Mouse (Mus musculus) embryonic facial prominence, embryonic 15.5 days (tissue): ENCODE measurements around the gene Napa. TPM values are rescaled to one million over a fixed set of nuclear protein-coding genes. Genes with fewer than 3 reads are reported as not detected.
A peak's percentile ranks its signal among the peaks of the same experiment; 100 is the strongest.

Source experiments
- ATAC-seq: fragments of 200-750 bp; cut with Nextera tagmentation; 2 replicates; pipeline ENCODE4 v1.8.0; 2017; ENCODE audit warnings: low read depth, moderate TSS enrichment; ENCODE audit not compliant: insufficient number of reproducible peaks, low FRiP score, low TSS enrichment
- H3K27ac ChIP-seq: fragments of 300-500 bp; sonication (generic); replicated peaks from 2 replicates; pipeline ENCODE4 v1.5.1; 2015; ENCODE audit warnings: mild to moderate bottlenecking, inconsistent platforms
- H3K27me3 ChIP-seq: fragments of 300-500 bp; sonication (generic); 2 replicates; pipeline ENCODE4 v1.6.1; 2015; ENCODE audit warnings: inconsistent platforms
- H3K36me3 ChIP-seq: fragments of 300-500 bp; sonication (generic); 2 replicates; pipeline ENCODE4 v1.6.1; 2015; ENCODE audit warnings: mild to moderate bottlenecking, inconsistent platforms
- H3K4me1 ChIP-seq: fragments of 300-500 bp; sonication (generic); 2 replicates; pipeline ENCODE4 v1.6.1; 2015; ENCODE audit warnings: inconsistent platforms
- H3K4me2 ChIP-seq: fragments of 300-500 bp; sonication (generic); replicated peaks from 2 replicates; pipeline ENCODE4 v1.6.1; 2015; ENCODE audit warnings: mild to moderate bottlenecking, inconsistent platforms
- H3K4me3 ChIP-seq: fragments of 300-500 bp; sonication (generic); replicated peaks from 2 replicates; pipeline ENCODE4 v1.5.1; 2015; ENCODE audit warnings: mild to moderate bottlenecking, inconsistent platforms
- H3K9ac ChIP-seq: fragments of 300-500 bp; sonication (generic); 2 replicates; pipeline ENCODE4 v1.6.1; 2015; ENCODE audit warnings: inconsistent platforms
- H3K9me3 ChIP-seq: fragments of 300-500 bp; sonication (generic); replicated peaks from 2 replicates; pipeline ENCODE4 v1.6.1; 2016; ENCODE audit warnings: inconsistent platforms
- WGBS: fragments of 180-500 bp; shearing (Covaris S2); methylation state at CpG from one replicate; pipeline ENCODE4 v1.1.7; 2015; 5-methylcytosine and 5-hydroxymethylcytosine counted together
- polyA plus RNA-seq: library from polyadenylated mRNA; unstranded; fragments of >200 nt; fragmentation: Nextera tagmentation; extraction: Ambion mirVana; gene quantifications from 2 replicates; pipeline ENCODE4 v1.2.1, GENCODE M21; 2015

Napa gene
- polyA plus RNA-seq, 1 experiment from 2014 or later: 245 TPM

GRCm38 (mm10) chr7:16099901-16100300 is 1.6 kb downstream of the Napa start:
- no peaks in the 10 kb centered on the region for H3K9me3 ChIP-seq
- H3K4me3 ChIP-seq: peak overlapping the region; percentile 90
- H3K4me2 ChIP-seq: peak overlapping the region; percentile 77
- no peak overlapping the region for H3K27ac ChIP-seq
- peaks cover 30% of the 10 kb centered on the region for H3K36me3 ChIP-seq
- peaks cover 54% of the 10 kb centered on the region for H3K4me1 ChIP-seq
- no peaks in the 10 kb centered on the region for H3K27me3 ChIP-seq
- H3K9ac ChIP-seq: no peak overlapping the region; the same call in 1 of the 2 replicates
- ATAC-seq: no peak
- WGBS: 69% methylated on average over 4 of the region's 4 CpGs

DNA sequence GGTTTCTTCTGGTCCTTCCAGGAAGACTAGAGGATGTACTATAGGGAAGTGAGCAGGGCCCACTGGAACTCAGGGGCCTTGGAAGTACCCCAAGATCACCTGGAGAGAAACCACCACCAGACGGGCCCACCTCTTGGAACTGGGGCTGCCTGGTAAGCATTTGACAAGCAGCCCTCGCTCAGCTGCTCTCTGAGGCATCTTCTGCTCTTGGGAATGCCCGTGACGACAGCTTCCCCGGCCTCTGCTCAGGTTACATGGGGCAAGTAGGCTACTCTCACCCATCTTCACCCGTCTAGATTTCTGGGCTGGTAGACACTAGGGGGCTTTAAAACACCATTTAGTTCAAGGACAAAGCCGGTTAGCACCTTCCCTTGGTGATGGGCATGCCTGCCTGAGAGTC is 2.8 kb downstream of the Napa start:
- peaks cover 54% of the 10 kb centered on the region for H3K4me1 ChIP-seq
- no peak overlapping the region for H3K4me3 ChIP-seq
- H3K9me3 ChIP-seq: no peaks in the 10 kb centered on the region
- no peak overlapping the region for H3K9ac ChIP-seq
- H3K27me3 ChIP-seq: no peaks in the 10 kb centered on the region
- no peak overlapping the region for H3K27ac ChIP-seq
- ATAC-seq: no peak
- no peak overlapping the region for H3K4me2 ChIP-seq
- 66% methylated on average over 7 of the region's 7 CpGs for WGBS
- peaks cover 38% of the 10 kb centered on the region for H3K36me3 ChIP-seq

DNA sequence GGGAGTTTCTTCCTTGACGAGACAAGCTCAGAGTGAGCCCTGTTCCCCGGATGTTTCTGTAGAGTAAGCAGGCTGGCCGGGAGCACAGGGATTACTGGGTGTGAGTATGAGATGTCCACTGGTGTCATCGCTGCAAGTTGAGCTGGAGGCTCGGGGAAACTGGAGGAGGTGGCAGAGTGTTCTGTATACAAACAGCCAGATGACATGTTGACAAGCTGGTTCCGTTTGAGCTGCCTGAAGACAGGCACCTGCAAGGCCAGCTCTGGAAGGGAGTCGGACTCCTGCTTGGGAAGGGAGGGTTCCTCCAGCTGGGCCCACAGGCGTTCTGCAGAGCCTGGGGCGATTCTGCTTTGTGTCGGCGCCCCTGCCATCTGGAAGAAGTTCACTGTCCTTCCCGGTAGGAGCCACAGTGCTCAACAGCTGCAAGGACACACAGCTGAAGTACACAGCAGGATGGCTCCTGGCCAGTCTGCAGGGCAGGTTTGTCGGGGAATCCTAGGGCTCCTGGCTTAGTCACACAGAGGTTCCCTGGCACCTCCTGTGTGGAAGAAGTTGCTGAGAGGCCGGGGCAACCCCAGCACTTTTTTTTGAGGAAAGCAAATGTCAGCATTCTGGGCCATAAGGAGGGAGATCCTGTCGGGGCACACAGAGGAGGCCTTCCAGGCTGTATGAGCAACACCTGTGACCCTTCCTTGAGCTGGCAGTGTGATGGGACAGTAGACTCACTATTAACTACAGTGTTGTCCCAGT is 3.6 kb downstream of the Napa start:
- WGBS: 62% methylated on average over 15 of the region's 15 CpGs
- Histone ChIP-seq H3K27me3 (no peaks in the 10 kb centered on the region), H3K9ac (no peak overlapping the region), H3K4me3 (no peak overlapping the region), H3K4me1 (peaks cover 54% of the 10 kb centered on the region), H3K9me3 (no peaks in the 10 kb centered on the region), H3K4me2 (no peak overlapping the region), H3K27ac (no peak overlapping the region; the same call in 1 of the 2 replicates), H3K36me3 (peaks cover 42% of the 10 kb centered on the region)
- no peak for ATAC-seq

DNA sequence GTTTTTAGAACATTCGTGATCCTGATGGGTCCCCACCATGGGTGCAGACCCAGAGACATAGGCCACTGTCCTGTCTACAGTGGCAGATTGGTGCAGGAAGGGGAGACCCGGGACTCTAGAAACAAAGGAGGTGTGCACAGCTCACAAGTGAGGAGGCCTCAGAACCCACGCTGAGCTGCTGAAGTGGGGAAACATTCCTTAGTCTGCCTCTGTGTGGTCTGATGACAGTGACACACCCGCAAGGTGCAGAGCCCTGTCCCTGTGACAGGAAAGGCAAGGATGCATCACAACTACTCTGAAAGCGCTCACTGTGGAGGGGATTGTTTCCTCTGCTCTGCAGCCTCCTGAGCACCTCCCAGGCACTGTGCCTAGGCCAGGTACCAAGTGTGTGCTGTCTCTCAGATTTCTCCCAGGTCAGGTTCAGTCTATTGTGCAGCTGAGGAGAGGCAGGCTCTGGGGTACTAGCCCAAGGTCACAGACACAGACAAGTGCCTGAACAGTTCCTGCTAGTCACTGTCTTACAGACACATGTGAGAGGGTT is 4.5 kb downstream of the Napa start:
- Histone ChIP-seq H3K27ac (no peak overlapping the region), H3K36me3 (peaks cover 50% of the 10 kb centered on the region)
- no peak for ATAC-seq

DNA sequence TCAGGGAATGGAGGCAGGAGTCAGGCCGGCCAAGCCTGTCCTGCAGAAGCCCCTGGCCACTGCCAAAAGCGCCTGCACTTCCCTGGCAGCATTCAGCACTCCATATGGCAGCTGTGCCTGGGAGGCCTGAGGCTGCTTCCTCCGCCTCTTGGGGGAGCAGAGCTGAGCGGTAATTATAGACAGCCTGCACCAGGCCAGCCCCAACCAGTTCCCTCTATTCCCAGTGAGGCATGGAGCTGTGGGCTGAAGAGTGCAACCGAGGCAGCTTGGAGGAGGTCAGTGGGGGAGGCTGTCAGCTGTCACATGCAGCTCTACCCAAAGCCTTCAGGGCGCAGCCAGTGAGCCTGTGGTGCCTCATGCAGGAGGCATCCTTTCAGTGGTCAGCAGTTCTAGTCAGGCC is 5.5 kb downstream of the Napa start:
- no peaks in the 10 kb centered on the region for H3K9me3 ChIP-seq
- H3K4me3 ChIP-seq: no peak overlapping the region
- H3K27me3 ChIP-seq: no peaks in the 10 kb centered on the region
- H3K9ac ChIP-seq: no peak overlapping the region
- peaks cover 60% of the 10 kb centered on the region for H3K36me3 ChIP-seq
- no peak overlapping the region for H3K4me2 ChIP-seq
- peak overlapping the region; percentile 48 for H3K27ac ChIP-seq
- WGBS: 48% methylated on average over 6 of the region's 6 CpGs
- peak; percentile 62; the same call in 1 of the 2 replicates for ATAC-seq
- H3K4me1 ChIP-seq: peaks cover 50% of the 10 kb centered on the region

More for the DNA sequence above, 4.5 kb downstream of the Napa start:
- no peak overlapping the region for H3K4me3 ChIP-seq
- H3K9me3 ChIP-seq: no peaks in the 10 kb centered on the region
- no peaks in the 10 kb centered on the region for H3K27me3 ChIP-seq
- no peak overlapping the region for H3K9ac ChIP-seq
- no peak overlapping the region for H3K4me2 ChIP-seq
- 80% methylated on average over 5 of the region's 5 CpGs for WGBS
- H3K4me1 ChIP-seq: peaks cover 51% of the 10 kb centered on the region

- Histone ChIP-seq H3K27me3 (no peaks in the 10 kb centered on the region), H3K4me1 (peaks cover 41% of the 10 kb centered on the region), H3K4me2 (no peak overlapping the region), H3K9ac (no peak overlapping the region), H3K36me3 (peaks cover 71% of the 10 kb centered on the region), H3K4me3 (no peak overlapping the region), H3K9me3 (no peaks in the 10 kb centered on the region), H3K27ac (no peak overlapping the region)
- 88% methylated on average over 7 of the region's 7 CpGs for WGBS
- ATAC-seq: no peak
Measured at GRCm38 (mm10) chr7:16104611-16105388, 6.5 kb downstream of the Napa start.

DNA sequence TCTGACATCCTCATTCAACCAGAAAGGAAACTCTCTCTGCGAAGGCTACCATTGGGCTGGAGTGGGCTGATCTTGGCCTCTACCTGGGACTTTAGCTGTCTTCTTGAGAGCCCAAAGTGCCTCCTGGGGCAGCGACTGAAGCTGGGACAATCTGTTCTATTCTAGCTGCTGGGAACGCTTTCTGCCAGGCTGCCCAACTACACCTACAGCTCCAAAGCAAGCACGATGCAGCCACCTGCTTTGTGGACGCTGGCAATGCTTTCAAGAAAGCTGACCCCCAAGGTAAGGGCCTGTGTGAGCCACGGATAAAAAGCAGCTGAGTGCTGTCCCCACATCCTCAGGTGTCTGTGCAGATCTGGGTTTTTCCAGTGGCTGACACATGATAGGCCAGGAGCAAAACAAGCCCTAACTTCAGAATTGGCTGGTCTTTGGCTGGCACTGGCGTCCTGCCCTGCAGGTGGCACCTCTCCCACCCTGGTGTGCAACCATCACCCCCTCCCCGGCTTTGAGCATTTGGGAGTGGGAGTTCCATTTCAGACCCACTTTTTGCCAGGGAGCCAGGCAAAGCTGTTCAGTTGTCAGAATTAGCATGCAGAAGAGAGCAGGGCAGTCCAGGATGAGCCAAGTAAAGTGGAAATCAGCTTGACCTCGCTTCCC is 10.8 kb downstream of the Napa start:
- ATAC-seq: no peak
- H3K4me1 ChIP-seq: peaks cover 2% of the 10 kb centered on the region; the same call in 1 of the 2 replicates
- no peak overlapping the region for H3K9ac ChIP-seq
- H3K9me3 ChIP-seq: no peaks in the 10 kb centered on the region
- H3K27ac ChIP-seq: no peak overlapping the region
- H3K4me3 ChIP-seq: no peak overlapping the region
- WGBS: 90% methylated on average over 9 of the region's 9 CpGs
- no peak overlapping the region for H3K4me2 ChIP-seq
- peaks cover 91% of the 10 kb centered on the region for H3K36me3 ChIP-seq
- H3K27me3 ChIP-seq: no peaks in the 10 kb centered on the region

DNA sequence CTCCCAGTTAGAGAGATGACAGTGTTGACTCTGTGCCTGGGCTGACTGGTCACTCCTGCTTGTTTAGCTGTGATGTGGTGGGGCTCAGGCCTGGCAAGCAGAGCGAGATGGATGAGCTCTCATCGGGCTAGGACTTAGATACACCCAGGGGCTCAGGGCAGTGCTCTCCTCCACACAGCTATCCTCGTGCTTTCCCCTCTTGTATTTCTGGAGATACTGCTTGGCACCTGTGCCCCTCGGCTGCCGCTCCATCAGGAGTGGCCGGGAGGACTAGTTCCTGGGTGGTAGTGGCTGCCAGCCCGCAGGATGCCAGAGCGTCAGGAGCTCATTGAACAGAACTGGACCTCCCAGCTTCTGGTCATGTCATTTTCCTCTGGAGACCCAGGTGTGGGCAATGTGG is 11.9 kb downstream of the Napa start:
- no peak overlapping the region for H3K9ac ChIP-seq
- WGBS: 90% methylated on average over 8 of the region's 8 CpGs
- no peaks in the 10 kb centered on the region for H3K4me1 ChIP-seq
- H3K36me3 ChIP-seq: peaks cover 93% of the 10 kb centered on the region
- H3K27ac ChIP-seq: no peak overlapping the region
- no peak for ATAC-seq
- H3K27me3 ChIP-seq: no peaks in the 10 kb centered on the region
- H3K4me2 ChIP-seq: no peak overlapping the region
- H3K9me3 ChIP-seq: no peaks in the 10 kb centered on the region
- no peak overlapping the region for H3K4me3 ChIP-seq

GRCm38 (mm10) chr7:16111284-16112090 is 13.2 kb downstream of the Napa start:
- no peaks in the 10 kb centered on the region for H3K4me1 ChIP-seq
- no peak for ATAC-seq
- peaks cover 97% of the 10 kb centered on the region for H3K36me3 ChIP-seq
- no peak overlapping the region for H3K4me2 ChIP-seq
- H3K9ac ChIP-seq: no peak overlapping the region
- no peaks in the 10 kb centered on the region for H3K9me3 ChIP-seq
- H3K27me3 ChIP-seq: no peaks in the 10 kb centered on the region
- 89% methylated on average over 7 of the region's 7 CpGs for WGBS
- H3K4me3 ChIP-seq: no peak overlapping the region
- H3K27ac ChIP-seq: no peak overlapping the region

- no peak for ATAC-seq
- H3K27me3 ChIP-seq: no peaks in the 10 kb centered on the region
- no peak overlapping the region for H3K4me3 ChIP-seq
- H3K9ac ChIP-seq: no peak overlapping the region
- no peak overlapping the region for H3K27ac ChIP-seq
- no peaks in the 10 kb centered on the region for H3K9me3 ChIP-seq
- 92% methylated on average over 7 of the region's 7 CpGs for WGBS
- no peak overlapping the region for H3K4me2 ChIP-seq
- peaks cover 9% of the 10 kb centered on the region for H3K4me1 ChIP-seq
- peaks cover 67% of the 10 kb centered on the region for H3K36me3 ChIP-seq
Measured at GRCm38 (mm10) chr7:16116418-16116817, 18.2 kb downstream of the Napa start.
